Mouse (Mus musculus): Measurements from ENCODE around the gene Slc31a2. TPM values are rescaled to one million over a fixed set of nuclear protein-coding genes. Genes with fewer than 3 reads are reported as not detected.

The Slc31a2 gene
- total and polyA plus RNA-seq, 3 experiments, result 0.08 to 0.25 TPM; not detected in 1

GRCm38 (mm10) chr4:62326111-62326510 lies 63.7 kb downstream of the Slc31a2 start:
- Histone ChIP-seq H3K27ac (ENCODE audit: control insufficient read depth, low read depth, low read length) (no peak overlapping the region), H3K27me3 (ENCODE audit: control insufficient read depth in 1 of 2, insufficient read depth in 2 of 2, low read length in 2 of 2) (no peaks in the 10 kb centered on the region), H3K9ac (ENCODE audit: control insufficient read depth, low read depth, low read length, poor library complexity, severe bottlenecking) (no peak overlapping the region), H3K4me3 (ENCODE audit: control insufficient read depth in 1 of 2, insufficient read depth in 1 of 2, low read depth in 2 of 2, low read length in 2 of 2) (no peak overlapping the region), H3K9me3 (replicated peaks; ENCODE audit: insufficient read depth, low read length) (no peaks in the 10 kb centered on the region), H3K36me3 (ENCODE audit: control insufficient read depth in 1 of 2, insufficient read depth in 2 of 2, low read length in 2 of 2) (peaks cover 21 to 22% of the 10 kb centered on the region in 2 experiments), H3K79me2 (ENCODE audit: control insufficient read depth, insufficient read depth, low read length, poor library complexity) (no peaks in the 10 kb centered on the region), H3K4me1 (ENCODE audit: control insufficient read depth in 1 of 2, insufficient read depth in 2 of 2, low read length in 2 of 2) (peaks cover 15 to 18% of the 10 kb centered on the region in 2 experiments)
- TF ChIP-seq ZNF384 (IDR thresholded peaks at IDR 0.05; ENCODE audit: low read depth, low read length), result no peak
- TF ChIP-seq MAFK (IDR thresholded peaks at IDR 0.05; ENCODE audit: borderline replicate concordance, low read depth, low read length), result no peak
- no peak for TF ChIP-seq MYB (IDR thresholded peaks at IDR 0.05; ENCODE audit: low read depth, low read length)
- TF ChIP-seq UBTF (IDR thresholded peaks at IDR 0.05; ENCODE audit: borderline replicate concordance, insufficient read depth, low read depth, low read length), result no peak
- no peak for TF ChIP-seq CTCF (IDR thresholded peaks at IDR 0.05 in 2 of 3, conservative IDR thresholded peaks at IDR 0.05 in 1 of 3; ENCODE audit: control insufficient read depth in 1 of 3, insufficient read depth in 1 of 3, low read depth in 2 of 3, low read length in 3 of 3, poor library complexity in 1 of 3, severe bottlenecking in 1 of 3)
- no peak for TF ChIP-seq USF1 (IDR thresholded peaks at IDR 0.05; ENCODE audit: low read depth, low read length)
- TF ChIP-seq GATA1 (IDR thresholded peaks at IDR 0.05; ENCODE audit: low read depth, low read length), result no peak
- no peak for TF ChIP-seq ETS1 (IDR thresholded peaks at IDR 0.05; ENCODE audit: low read depth, low read length)
- no peak for TF ChIP-seq NRF1 (IDR thresholded peaks at IDR 0.05; ENCODE audit: insufficient read depth, low read depth, low read length, poor library complexity, severe bottlenecking)
- DNase-seq (ENCODE audit: low read depth, low spot score), result no peak

GRCm38 (mm10) chr4:62328941-62329660 lies 66.7 kb downstream of the Slc31a2 start:
- TF ChIP-seq ZNF384 (IDR thresholded peaks at IDR 0.05; ENCODE audit: low read depth, low read length) (no peak), HCFC1 (IDR thresholded peaks at IDR 0.05; ENCODE audit: low read depth, low read length) (no peak), UBTF (IDR thresholded peaks at IDR 0.05; ENCODE audit: borderline replicate concordance, insufficient read depth, low read depth, low read length) (no peak), USF2 (IDR thresholded peaks at IDR 0.05; ENCODE audit: borderline replicate concordance in 1 of 2, insufficient read depth in 1 of 2, low read depth in 1 of 2, low read length in 2 of 2) (no peak), ETS1 (IDR thresholded peaks at IDR 0.05; ENCODE audit: low read depth, low read length) (0 out of 2 replicates have a peak, but pooled peaks have one; percentile 6), BHLHE40 (IDR thresholded peaks at IDR 0.05; ENCODE audit: borderline replicate concordance, low read depth, low read length) (no peak), EP300 (IDR thresholded peaks at IDR 0.05; ENCODE audit: low read depth in 1 of 2, low read length in 2 of 2) (peak in 1 of 2 experiments; percentile 9; a peak in 2 of 4 replicates), RAD21 (IDR thresholded peaks at IDR 0.05; ENCODE audit: low read depth, low read length) (no peak)
- Histone ChIP-seq H3K27me3 (ENCODE audit: control insufficient read depth in 1 of 2, insufficient read depth in 2 of 2, low read length in 2 of 2) (no peaks in the 10 kb centered on the region), H3K4me1 (ENCODE audit: control insufficient read depth in 1 of 2, insufficient read depth in 2 of 2, low read length in 2 of 2) (peaks cover 15 to 18% of the 10 kb centered on the region in 2 experiments), H3K9me3 (replicated peaks; ENCODE audit: insufficient read depth, low read length) (no peaks in the 10 kb centered on the region), H3K27ac (ENCODE audit: control insufficient read depth, low read depth, low read length) (peak overlapping the region; percentile 77), H3K79me2 (ENCODE audit: control insufficient read depth, insufficient read depth, low read length, poor library complexity) (no peaks in the 10 kb centered on the region), H3K36me3 (ENCODE audit: control insufficient read depth in 1 of 2, insufficient read depth in 2 of 2, low read length in 2 of 2) (peaks cover 22 to 30% of the 10 kb centered on the region in 2 experiments), H3K4me3 (ENCODE audit: control insufficient read depth in 1 of 2, insufficient read depth in 1 of 2, low read depth in 2 of 2, low read length in 2 of 2) (no peak overlapping the region), H3K9ac (ENCODE audit: control insufficient read depth, low read depth, low read length, poor library complexity, severe bottlenecking) (no peak overlapping the region; the same call in 1 of the 2 replicates)
- DNase-seq (ENCODE audit: low read depth, low spot score), result peak; percentile 65
